Mouse (Mus musculus): ENCODE results near the gene Map3k14.

DNA sequence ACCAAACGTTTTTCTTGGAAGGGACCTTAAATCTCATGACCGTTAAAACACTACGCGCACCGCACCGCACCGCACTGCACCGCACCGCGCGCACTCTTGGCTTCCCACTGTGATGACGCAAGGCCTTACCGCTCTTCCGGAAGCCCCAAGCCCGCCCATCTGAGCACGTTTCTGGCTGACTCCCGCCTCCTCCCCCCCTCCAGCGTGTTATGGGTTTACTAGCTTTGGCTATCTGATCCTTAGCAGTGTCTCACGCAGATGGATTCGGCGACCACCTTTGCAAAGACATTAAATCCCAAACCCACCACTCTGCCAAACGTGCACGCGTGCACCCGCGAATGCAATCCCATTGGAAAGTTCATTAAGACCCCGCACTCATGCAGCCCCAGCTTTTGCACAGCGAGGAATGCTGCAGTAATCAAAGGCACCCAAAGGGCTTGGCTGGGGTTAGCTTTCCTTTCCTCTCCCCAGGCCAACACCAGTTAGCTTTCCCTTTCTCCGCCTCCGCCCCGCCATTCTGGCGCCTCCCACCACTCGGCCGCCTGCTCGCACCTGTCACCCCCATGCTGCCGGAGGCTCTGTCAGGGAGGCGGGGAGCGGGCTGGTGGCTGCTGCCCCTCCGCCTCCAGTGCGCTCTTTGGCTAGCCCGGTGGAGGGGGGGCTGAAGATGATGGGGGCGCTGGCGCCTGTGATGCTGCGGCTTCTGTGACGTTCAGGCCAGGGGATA is 49.3 kb downstream of the Map3k14 start, which contains the start of gene Spata32:
- no peak for TF ChIP-seq CTCF (conservative IDR thresholded peaks at IDR 0.05; ENCODE audit: low read length)
- TF ChIP-seq POU5F1 (IDR thresholded peaks at IDR 0.05; ENCODE audit: borderline replicate concordance, low read length), result no peak
- TF ChIP-seq NANOG (IDR thresholded peaks at IDR 0.05; ENCODE audit: borderline replicate concordance, low read length), result no peak
